Mouse (Mus musculus): ENCODE measurements around the gene D17H6S53E. TPM values are rescaled to one million over a fixed set of nuclear protein-coding genes. Genes with fewer than 3 reads are reported as not detected.
A peak's percentile ranks its signal among the peaks of the same experiment; 100 is the strongest.

Gene D17H6S53E
- total RNA-seq, 1 experiment from 2014 or later = 23.6 TPM

DNA sequence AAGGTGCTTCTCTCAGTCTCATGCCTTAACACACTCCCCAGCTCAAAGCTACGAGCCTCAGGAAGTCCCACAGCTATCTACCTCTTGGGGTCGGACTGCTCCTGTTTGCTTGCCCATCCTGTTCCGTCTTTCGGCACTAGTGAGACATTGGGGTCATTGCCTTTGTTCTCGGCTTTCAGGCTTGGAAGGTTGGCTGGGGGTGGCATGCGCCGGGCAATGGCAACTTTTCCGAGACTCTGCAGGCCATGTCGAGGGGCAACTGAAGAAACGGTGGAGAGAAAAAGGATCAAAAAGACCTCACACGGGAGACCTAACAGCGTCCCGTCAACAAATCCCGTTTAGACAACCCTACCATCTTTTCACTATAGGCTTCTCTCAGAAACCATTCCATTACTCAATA is 35.9 kb downstream of the D17H6S53E start:
- no peak for DNase-seq

DNA sequence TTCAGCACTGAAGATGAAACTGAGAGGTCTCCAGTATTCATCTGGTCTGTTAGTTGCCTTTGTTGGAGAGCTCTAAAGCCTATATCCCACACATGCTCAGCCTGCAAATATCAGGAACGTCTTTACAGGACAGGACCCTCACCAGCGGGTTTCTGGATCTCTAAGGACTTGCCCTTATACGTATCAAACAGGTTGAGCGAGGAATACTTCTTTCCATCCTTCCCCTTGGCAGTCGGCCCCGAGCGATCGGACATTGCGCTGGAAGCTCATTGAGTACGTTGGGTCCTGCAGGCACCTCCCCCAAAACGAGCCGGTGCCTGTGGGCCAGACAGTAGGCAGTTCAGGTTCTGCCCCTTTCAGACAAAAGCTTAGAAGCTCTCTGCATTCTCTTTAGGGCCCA is 36.6 kb downstream of the D17H6S53E start:
- DNase-seq = peak; percentile 62

DNA sequence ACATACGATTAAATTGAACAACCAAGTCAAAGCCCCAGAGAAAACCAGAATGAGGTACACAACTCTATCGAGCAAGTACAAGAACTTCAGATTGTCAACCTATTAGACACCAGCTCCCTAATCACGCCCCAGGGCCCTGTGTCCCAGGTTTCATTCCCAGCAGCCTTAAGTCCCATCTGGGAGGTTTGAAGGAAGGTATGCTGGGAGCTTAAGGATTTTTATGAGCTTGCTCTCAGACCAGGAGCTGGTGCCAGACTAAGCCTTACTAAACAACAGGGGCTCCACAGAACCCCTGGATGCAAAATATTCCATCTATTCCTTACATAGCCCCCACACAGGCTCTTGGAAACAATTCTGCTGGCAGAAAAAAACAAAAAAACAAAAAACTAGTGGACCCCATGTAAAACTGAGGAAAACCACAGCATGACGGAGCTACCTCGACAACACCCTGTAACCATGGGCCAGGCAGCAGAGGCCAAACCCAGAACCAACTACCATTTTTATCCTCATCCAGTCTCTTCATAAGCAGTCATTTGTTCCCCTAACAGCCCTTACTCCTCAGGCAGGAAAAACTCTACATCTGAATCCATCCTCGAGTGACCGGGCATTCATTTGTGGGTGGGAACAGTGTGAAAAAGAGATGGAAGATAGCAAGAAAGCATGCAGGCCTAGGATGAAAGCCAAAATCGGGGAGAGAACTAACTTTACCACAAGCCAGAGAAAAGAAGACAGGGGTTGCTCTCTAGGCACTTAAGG is 37.3 kb downstream of the D17H6S53E start:
- no peak for DNase-seq

- DNase-seq = no peak
Observed at GRCm38 (mm10) chr17:35164218-35164567, 38.0 kb downstream of the D17H6S53E start.

DNA sequence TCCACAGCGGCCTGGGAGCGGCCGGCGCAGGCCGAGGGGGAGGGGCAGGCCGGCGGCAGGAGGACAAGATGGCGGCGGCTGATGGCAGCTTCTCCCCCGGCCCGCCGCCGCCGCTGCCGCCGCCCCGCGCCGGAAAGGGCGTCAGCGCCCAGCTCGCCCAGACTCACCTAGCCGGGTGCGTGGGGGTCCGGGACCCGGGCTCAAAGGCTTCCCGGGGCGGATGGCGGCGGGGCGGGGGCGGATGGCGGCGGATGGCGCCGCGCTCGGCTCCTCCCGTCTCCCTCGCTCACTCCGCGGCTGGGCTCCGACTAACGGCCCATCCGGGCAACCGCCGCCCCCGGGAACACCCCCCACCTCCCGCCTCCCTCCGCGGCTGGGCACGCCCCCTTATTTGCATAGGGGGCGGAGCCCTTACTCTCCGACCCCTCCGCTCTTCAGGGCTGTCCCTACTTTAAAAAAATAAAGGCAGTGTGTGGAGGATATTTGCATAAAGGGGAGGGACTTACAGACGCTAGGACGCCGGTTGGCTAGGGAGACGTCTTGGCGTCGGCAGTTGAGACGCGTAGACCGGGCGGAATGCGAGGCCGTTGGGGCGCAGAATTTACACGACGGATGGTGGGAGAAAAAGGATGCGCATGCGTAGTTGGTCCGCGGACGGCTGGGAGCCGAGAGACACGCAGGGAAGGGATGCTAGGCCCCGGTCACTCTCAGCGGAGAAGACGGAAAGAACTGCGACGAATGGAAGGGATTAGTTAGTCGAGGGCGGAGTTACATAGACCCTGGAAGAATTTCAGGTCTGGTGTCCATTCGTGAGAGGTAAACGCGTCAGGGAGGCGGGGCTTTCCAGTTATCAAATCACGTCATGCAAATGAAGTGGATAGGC is 38.6 kb downstream of the D17H6S53E start, which contains the start of gene Prrc2a:
Gene Prrc2a, minus strand, starts transcription at position 330 of the 883 bp plus-strand sequence.
- peak; percentile 98 for DNase-seq

DNA sequence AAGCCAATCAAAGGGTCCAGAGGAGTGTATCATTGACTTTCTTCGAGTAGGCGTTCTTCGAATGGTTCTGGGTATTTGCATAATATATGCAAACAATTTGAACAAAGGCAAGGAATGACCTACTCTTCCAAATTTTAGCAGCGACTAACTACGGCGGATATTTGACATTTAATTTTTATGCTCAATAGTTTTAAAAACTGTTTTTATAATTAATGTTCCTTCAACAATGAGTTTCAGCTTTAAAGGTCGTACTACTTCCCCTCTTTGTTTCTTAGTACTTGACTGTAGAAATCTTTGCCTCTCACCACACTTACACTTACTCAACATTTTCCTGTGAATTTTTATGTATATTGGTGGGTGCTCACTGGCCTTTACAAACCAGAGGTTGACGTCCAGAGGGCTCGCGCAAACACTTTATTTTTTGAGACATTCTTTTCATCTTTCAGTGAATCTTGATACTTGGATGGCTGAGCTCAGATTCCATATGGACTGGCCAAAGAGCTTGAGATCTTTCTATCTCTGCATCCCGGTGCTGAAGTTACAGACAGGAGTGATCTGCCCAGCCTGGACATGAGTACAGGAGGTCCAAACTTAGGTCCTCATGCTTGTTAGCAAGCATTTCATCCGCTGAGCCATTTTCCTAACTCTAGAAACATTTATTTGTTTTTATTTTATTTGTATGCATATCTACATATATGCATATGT is 39.4 kb downstream of the D17H6S53E start:
- DNase-seq = no peak

GRCm38 (mm10) chr17:35166352-35167035 is 40.3 kb downstream of the D17H6S53E start:
- DNase-seq = peak; percentile 74

GRCm38 (mm10) chr17:35167794-35168193 is 41.6 kb downstream of the D17H6S53E start:
- DNase-seq = no peak

DNA sequence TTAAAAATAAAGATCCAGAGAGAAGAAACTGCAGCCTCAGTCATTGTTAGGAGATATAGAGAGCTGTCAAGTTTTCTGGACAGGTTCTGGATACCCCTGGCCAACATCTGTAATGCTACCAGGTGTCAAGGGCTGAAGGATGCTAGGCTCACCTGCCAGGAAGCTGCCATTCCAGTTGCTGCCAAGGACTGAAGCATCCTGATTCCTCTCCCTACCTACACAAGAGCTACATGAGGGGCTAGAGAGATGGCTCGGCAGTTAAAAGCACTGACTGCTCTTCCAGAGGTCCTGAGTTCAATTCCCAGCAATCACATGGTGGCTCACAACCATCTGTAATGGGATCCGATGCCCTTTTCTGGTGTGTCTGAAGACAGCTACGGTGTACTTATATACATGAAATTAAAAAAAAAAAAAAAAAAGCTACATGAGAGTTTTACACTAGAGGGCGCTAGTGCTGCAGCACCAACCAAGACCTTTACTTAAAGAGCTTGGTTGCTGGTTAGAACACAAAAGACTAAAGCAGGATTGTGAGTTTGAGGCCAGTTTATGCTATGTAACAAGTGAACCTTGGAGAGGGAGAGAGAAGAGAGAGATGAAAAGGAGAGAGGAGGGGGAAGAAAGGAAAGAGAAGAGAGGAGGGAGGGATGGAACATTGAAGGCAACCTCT is 42.5 kb downstream of the D17H6S53E start:
- no peak for DNase-seq

- DNase-seq = no peak
Observed at GRCm38 (mm10) chr17:35172445-35173234, 46.5 kb downstream of the D17H6S53E start.

DNA sequence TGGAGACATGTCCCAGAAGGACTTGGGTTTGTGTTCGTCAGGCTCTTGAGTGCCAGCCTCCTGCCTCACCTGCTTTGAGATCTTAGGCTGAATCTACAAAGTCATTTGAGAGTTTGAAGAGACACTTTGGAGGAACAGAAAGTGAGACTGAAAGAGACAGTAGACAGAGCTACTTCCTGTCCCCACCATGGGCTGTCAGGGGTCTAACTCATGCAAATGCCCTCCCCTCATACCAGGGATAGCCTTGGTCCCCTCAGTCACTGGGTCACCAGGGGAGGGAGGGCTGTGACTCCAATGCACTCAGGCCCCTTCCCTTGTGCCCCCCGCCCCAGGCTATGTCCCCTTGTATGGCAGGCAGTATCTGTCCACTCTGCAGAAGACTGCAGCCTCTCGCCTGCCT is 47.2 kb downstream of the D17H6S53E start:
- no peak for DNase-seq

- DNase-seq = no peak
Observed at GRCm38 (mm10) chr17:35174201-35174977, 48.2 kb downstream of the D17H6S53E start.

GRCm38 (mm10) chr17:35175382-35175781 is 49.2 kb downstream of the D17H6S53E start:
- DNase-seq = no peak

DNA sequence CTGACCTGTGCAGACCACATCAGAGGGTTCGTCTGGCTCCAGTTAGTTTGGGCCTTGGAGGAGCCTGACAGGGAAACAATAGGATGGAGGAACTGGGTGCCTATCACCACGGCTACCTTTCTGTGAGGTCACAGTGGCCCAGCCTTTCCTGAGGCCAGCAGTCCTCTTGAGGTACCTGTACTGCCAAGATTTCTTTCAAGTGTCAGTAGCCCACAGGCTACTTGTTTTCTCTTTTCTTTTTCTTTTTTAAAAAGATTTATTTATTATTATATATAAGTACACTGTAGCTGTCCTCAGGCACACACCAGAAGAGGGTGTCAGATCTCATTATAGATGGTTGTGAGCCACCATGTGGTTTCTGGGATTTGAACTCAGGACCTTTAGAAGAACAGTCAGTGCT is 49.8 kb downstream of the D17H6S53E start, which contains the start of gene Aif1:
Gene Aif1, minus strand, starts transcription at position 101 of the 400 bp plus-strand sequence.
- no peak for DNase-seq

Other genes with a start within 250 kb of the D17H6S53E start
- 13.8 and 15.2 TPM in 2 replicates for gene Zbtb12, start 246.9 kb upstream of the D17H6S53E start, total RNA-seq (2021)
- not detected in 2 replicates for gene Gm20547, start 244.3 kb upstream of the D17H6S53E start, total RNA-seq (2021)
- gene C2, start 228.1 kb upstream of the D17H6S53E start, total RNA-seq (2021) = 43.2 and 54.5 TPM in 2 replicates
- 112 and 134 TPM in 2 replicates for gene Ehmt2, start 227.9 kb upstream of the D17H6S53E start, total RNA-seq (2021)
- gene Slc44a4, start 211.9 kb upstream of the D17H6S53E start, total RNA-seq (2021) = 1.5 and 1.7 TPM in 2 replicates
- 19.3 and 25.2 TPM in 2 replicates for gene Neu1, start 195.1 kb upstream of the D17H6S53E start, total RNA-seq (2021)
- gene Hspa1b, start 167.1 kb upstream of the D17H6S53E start, total RNA-seq (2021) = 29.6 and 90.6 TPM in 2 replicates
- not detected in 2 replicates for gene Gm20481, start 156.5 kb upstream of the D17H6S53E start, total RNA-seq (2021)
- 12.7 and 38.7 TPM in 2 replicates for gene Hspa1a, start 154.2 kb upstream of the D17H6S53E start, total RNA-seq (2021)
- gene Hspa1l, start 153.7 kb upstream of the D17H6S53E start, total RNA-seq (2021) = 0.34 and 0.37 TPM in 2 replicates
- 39.4 and 44.2 TPM in 2 replicates for gene Lsm2, start 144.5 kb upstream of the D17H6S53E start, total RNA-seq (2021)
- 55.3 and 71.7 TPM in 2 replicates for gene Vars, start 125.4 kb upstream of the D17H6S53E start, total RNA-seq (2021)
- 0.85 and 1.2 TPM in 2 replicates for gene Vwa7, start 109.8 kb upstream of the D17H6S53E start, total RNA-seq (2021)
- 1.3 and 1.7 TPM in 2 replicates for gene Sapcd1, start 98.4 kb upstream of the D17H6S53E start, total RNA-seq (2021)
- 1.8 and 3.6 TPM in 2 replicates for gene Msh5, start 79.6 kb upstream of the D17H6S53E start, total RNA-seq (2021)
- 83.0 and 109 TPM in 2 replicates for gene Clic1, start 76.4 kb upstream of the D17H6S53E start, total RNA-seq (2021)
- 24.2 and 30.6 TPM in 2 replicates for gene Ddah2, start 67.3 kb upstream of the D17H6S53E start, total RNA-seq (2021)
- gene Ly6g6c, start 61.0 kb upstream of the D17H6S53E start, total RNA-seq (2021) = not detected in 2 replicates
- 0.26 and 0.71 TPM in 2 replicates for gene Mpig6b, start 60.2 kb upstream of the D17H6S53E start, total RNA-seq (2021)
- gene Ly6g6e, start 49.5 kb upstream of the D17H6S53E start, total RNA-seq (2021) = not detected in 2 replicates
- 1.1 and 1.7 TPM in 2 replicates for gene Ly6g6d, start 48.3 kb upstream of the D17H6S53E start, total RNA-seq (2021)
- gene Ly6g6f, start 40.8 kb upstream of the D17H6S53E start, total RNA-seq (2021) = not detected in 2 replicates
- 69.7 and 76.3 TPM in 2 replicates for gene Abhd16a, start 37.1 kb upstream of the D17H6S53E start, total RNA-seq (2021)
- not detected in 2 replicates for gene Ly6g5c, start 18.1 kb upstream of the D17H6S53E start, total RNA-seq (2021)
- gene Ly6g5b, start 10.9 kb upstream of the D17H6S53E start, total RNA-seq (2021) = 0.33 and 1.1 TPM in 2 replicates
- 11.3 and 12.3 TPM in 2 replicates for gene Gpank1, start 4.9 kb upstream of the D17H6S53E start, total RNA-seq (2021)
- gene Csnk2b, start 4.3 kb upstream of the D17H6S53E start, total RNA-seq (2021) = 210 and 214 TPM in 2 replicates
- 3.3 and 35.6 TPM in 2 replicates for gene Apom, start 5.7 kb downstream of the D17H6S53E start, total RNA-seq (2021)
- gene Bag6, start 8.8 kb downstream of the D17H6S53E start, total RNA-seq (2021) = 357 and 375 TPM in 2 replicates
- 246 and 247 TPM in 2 replicates for gene Prrc2a, start 38.5 kb downstream of the D17H6S53E start, total RNA-seq (2021)
- 3.3 and 5.6 TPM in 2 replicates for gene Aif1, start 49.7 kb downstream of the D17H6S53E start, total RNA-seq (2021)
- gene Lst1, start 62.1 kb downstream of the D17H6S53E start, total RNA-seq (2021) = 5.6 and 11.9 TPM in 2 replicates
- 4.3 and 35.6 TPM in 2 replicates for gene Ltb, start 68.1 kb downstream of the D17H6S53E start, total RNA-seq (2021)
- gene Tnf, start 75.6 kb downstream of the D17H6S53E start, total RNA-seq (2021) = 0.33 and 1.4 TPM in 2 replicates
- gene Lta, start 79.0 kb downstream of the D17H6S53E start, total RNA-seq (2021) = 0.33 and 2.7 TPM in 2 replicates
- 0.67 TPM in 1 of 2 replicates, not detected in the other for gene Gm16181, start 94.5 kb downstream of the D17H6S53E start, total RNA-seq (2021)
- 7.0 and 8.2 TPM in 2 replicates for gene Atp6v1g2, start 107.3 kb downstream of the D17H6S53E start, total RNA-seq (2021)
- gene Nfkbil1, start 109.4 kb downstream of the D17H6S53E start, total RNA-seq (2021) = 15.3 and 17.7 TPM in 2 replicates
- gene Ddx39b, start 115.4 kb downstream of the D17H6S53E start, total RNA-seq (2021) = 200 and 232 TPM in 2 replicates
- 93.3 and 154 TPM in 2 replicates for gene H2-D1, start 136.4 kb downstream of the D17H6S53E start, total RNA-seq (2021)
- 1.7 and 2.7 TPM in 2 replicates for gene H2-Q1, start 194.0 kb downstream of the D17H6S53E start, total RNA-seq (2021)
- 0.49 and 1.3 TPM in 2 replicates for gene H2-Q2, start 215.9 kb downstream of the D17H6S53E start, total RNA-seq (2021)